Mouse (Mus musculus) cortical plate, adult 2 months (tissue): Measurements from ENCODE around the gene Cog5.

Experiments used
- CTCF ChIP-seq: fragments of 200-500 bp; IDR thresholded peaks from 2 replicates; pipeline ENCODE4 v1.5.1; 2011; ENCODE audit warnings: mild to moderate bottlenecking, control low read depth, low read length; ENCODE audit not compliant: insufficient read depth; ENCODE audit errors: extremely low read depth
- POLR2A ChIP-seq: fragments of 200-500 bp; IDR thresholded peaks from 2 replicates; pipeline ENCODE4 v1.6.1; 2011; ENCODE audit warnings: mild to moderate bottlenecking, low read length, control low read depth; ENCODE audit not compliant: insufficient read depth; ENCODE audit errors: extremely low read depth

DNA sequence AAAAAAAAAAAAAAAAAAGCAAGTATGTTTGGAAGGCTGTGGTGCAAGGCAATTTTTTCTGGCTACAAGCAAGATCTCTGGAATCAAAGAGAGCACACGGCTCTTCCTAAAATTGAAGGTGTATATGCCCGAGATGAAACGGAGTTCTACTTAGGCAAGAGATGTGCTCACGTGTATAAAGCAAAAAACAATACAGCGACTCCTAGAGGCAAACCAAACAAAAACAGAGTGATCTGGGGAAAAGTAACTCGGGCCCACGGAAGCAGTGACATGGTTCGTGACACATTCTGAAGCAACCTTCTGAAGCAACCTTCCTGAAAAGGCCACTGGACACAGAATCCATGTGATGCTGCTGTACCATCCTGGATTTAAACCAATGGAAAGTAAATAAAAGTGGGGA, 92.6 kb downstream of the Cog5 start:
- TF ChIP-seq CTCF (no peak), POLR2A (no peak)
